Mouse (Mus musculus): ENCODE measurements around the gene Itga4. TPM values are rescaled to one million over a fixed set of nuclear protein-coding genes. Genes with fewer than 3 reads are reported as not detected.
A peak's percentile ranks its signal among the peaks of the same experiment; 100 is the strongest.

Itga4 gene
- polyA plus RNA-seq (2012; rRNA removed) (18.2 and 18.6 TPM in 2 replicates), polyA plus RNA-seq (2014; fragmentation: Nextera tagmentation; extraction: Ambion mirVana) (27.0 and 27.6 TPM in 2 replicates)

DNA sequence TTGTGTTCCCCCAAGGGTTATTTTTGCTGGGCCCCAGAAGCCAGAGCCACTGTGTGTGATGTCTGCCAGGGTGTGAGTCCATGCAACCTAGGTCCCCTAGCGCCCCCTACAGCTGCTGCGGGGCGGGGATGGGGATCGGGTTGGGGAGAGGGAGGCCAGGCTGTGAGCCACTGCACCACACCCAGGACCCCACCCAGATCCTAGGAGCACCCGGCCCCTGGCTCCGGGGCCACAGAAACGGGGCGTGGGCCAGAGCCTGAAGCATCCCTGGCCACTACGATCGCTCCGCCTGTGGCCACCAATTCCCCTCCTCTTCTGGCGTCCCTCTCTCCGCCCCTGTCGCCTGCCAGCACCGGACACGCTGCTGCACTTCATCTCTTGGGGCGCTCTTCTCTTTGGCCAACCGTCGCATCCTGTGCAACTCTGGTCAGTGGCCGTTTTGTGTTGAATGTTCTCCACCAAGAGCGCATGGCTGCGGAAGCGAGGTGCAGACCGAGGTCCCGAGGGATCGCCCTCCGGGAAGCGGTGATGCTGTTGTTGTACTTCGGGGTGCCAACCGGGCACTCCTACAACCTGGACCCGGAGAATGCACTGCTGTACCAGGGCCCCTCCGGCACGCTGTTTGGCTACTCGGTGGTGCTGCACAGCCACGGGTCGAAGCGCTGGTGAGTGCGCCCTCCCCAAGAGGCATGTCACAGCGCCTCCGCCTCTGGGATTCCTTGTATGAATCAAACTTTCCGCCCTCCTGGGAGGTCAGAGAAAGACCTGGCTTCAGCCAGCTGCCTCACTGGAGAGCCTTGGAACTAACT is at the start of gene Itga4:
Itga4 (plus strand) TSS at position 235 of the 809 bp plus-strand sequence.
- TF ChIP-seq EP300 (IDR thresholded peaks at IDR 0.05; ENCODE audit: low read depth), result peak; percentile 46
- TF ChIP-seq CTCF (IDR thresholded peaks at IDR 0.05; ENCODE audit: low read depth), result peak; percentile 96
- Histone ChIP-seq H3K27ac (peak within 1 kb of the TSS; percentile 92), H3K9ac (replicated peaks) (peak within 1 kb of the TSS; percentile 100), H3K9me3 (ENCODE audit: control insufficient read depth, low read length) (no peaks in the 10 kb centered on the region), H3K4me3 (ENCODE audit: insufficient read depth in 1 of 2, low read depth in 2 of 2, low read length in 2 of 2) (peak within 1 kb of the TSS; percentile 96), H3K36me3 (replicated peaks; ENCODE audit: control insufficient read depth, insufficient read depth, low read depth) (peaks cover 2% of the 10 kb centered on the region), H3K27me3 (ENCODE audit: control insufficient read depth, insufficient read depth, low read length) (no peaks in the 10 kb centered on the region; the same call in 1 of the 2 replicates), H3K4me1 (replicated peaks; ENCODE audit: control insufficient read depth in 2 of 2, insufficient read depth in 2 of 2, low read length in 1 of 2) (peaks cover 36 to 40% of the 10 kb centered on the region in 2 experiments), H3K4me2 (ENCODE audit: low read depth) (peak within 1 kb of the TSS; percentile 89)
- under 1% methylated on average over 41 of the region's 41 CpGs for WGBS (ENCODE audit: insufficient replicate concordance)
- peak; percentile 83 for ATAC-seq (ENCODE audit: insufficient read depth)
- DNase-seq (ENCODE audit: low read depth in 3 of 3, low spot score in 3 of 3), result peak; percentile 89 to 92 (median 90)

GRCm38 (mm10) chr2:79206191-79206755 is 49.0 kb upstream of the Itga4 start:
- Histone ChIP-seq H3K4me3 (ENCODE audit: insufficient read depth in 1 of 2, low read depth in 2 of 2, low read length in 2 of 2) (no peak overlapping the region), H3K4me1 (replicated peaks; ENCODE audit: control insufficient read depth in 2 of 2, insufficient read depth in 2 of 2, low read length in 1 of 2) (peaks cover 0 to 3% of the 10 kb centered on the region in 2 experiments; a peak in 2 of 4 replicates), H3K9me3 (ENCODE audit: control insufficient read depth, low read length) (no peaks in the 10 kb centered on the region), H3K9ac (replicated peaks) (no peak overlapping the region), H3K27me3 (ENCODE audit: control insufficient read depth, insufficient read depth, low read length) (no peaks in the 10 kb centered on the region), H3K27ac (no peak overlapping the region), H3K4me2 (ENCODE audit: low read depth) (no peak overlapping the region), H3K36me3 (replicated peaks; ENCODE audit: control insufficient read depth, insufficient read depth, low read depth) (no peaks in the 10 kb centered on the region)
- no peak for DNase-seq (ENCODE audit: low read depth in 3 of 3, low spot score in 3 of 3)
- TF ChIP-seq EP300 (IDR thresholded peaks at IDR 0.05; ENCODE audit: low read depth) (no peak), CTCF (IDR thresholded peaks at IDR 0.05; ENCODE audit: low read depth) (no peak)
- WGBS (ENCODE audit: insufficient replicate concordance), result 50% methylated on average over 4 of the region's 4 CpGs
- no peak for ATAC-seq (ENCODE audit: insufficient read depth)

DNA sequence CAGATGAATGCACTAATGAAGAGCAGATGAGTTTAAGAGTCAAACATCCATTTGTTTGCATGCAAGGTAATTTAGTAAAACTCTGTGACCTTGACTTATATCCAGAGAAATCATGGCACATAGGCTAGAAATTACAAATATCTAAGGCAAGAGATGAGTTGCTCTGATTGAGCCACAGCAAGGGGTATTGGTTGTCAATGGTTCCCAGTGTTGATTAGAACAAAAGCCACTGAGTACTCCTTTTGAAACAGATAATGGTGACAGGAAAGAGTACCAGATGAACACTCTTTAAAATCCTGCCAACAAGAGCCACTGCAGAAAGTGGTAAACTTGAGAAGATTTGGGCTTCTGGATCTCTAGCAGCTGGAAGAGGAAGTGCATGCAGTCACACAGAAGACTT is 40.2 kb upstream of the Itga4 start:
- no peak overlapping the region for H3K27ac ChIP-seq
- no peaks in the 10 kb centered on the region for H3K9me3 ChIP-seq (ENCODE audit: control insufficient read depth, low read length)
- ATAC-seq (ENCODE audit: insufficient read depth) (no peak), DNase-seq (ENCODE audit: low read depth in 3 of 3, low spot score in 3 of 3) (no peak)
- no peak overlapping the region for H3K4me2 ChIP-seq (ENCODE audit: low read depth)
- no peak for TF ChIP-seq EP300 (IDR thresholded peaks at IDR 0.05; ENCODE audit: low read depth)
- no peak for TF ChIP-seq CTCF (IDR thresholded peaks at IDR 0.05; ENCODE audit: low read depth)
- H3K4me3 ChIP-seq (ENCODE audit: insufficient read depth in 1 of 2, low read depth in 2 of 2, low read length in 2 of 2), result no peak overlapping the region
- no peaks in the 10 kb centered on the region for H3K27me3 ChIP-seq (ENCODE audit: control insufficient read depth, insufficient read depth, low read length)
- no peaks in the 10 kb centered on the region for H3K4me1 ChIP-seq (replicated peaks; ENCODE audit: control insufficient read depth in 2 of 2, insufficient read depth in 2 of 2, low read length in 1 of 2)
- H3K9ac ChIP-seq (replicated peaks), result no peak overlapping the region
- no peaks in the 10 kb centered on the region for H3K36me3 ChIP-seq (replicated peaks; ENCODE audit: control insufficient read depth, insufficient read depth, low read depth)

DNA sequence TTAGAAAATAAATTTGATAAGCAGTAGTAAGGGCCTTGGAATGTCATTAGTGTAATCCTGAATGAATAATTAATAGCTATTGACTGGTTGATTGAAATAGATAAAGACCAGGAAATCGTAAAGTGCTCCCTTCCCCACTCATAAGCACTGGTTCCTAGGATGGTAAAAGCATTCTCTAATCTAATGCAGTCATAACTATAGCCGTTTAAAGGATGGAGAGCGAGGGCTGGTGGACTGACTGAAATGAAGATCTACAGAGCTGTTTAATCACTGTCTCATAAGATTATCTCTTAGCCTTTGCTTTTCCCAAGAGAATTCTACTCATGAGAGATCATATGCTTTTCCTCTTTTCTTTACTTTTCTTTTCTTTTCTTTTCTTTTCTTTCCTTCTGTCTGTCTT is 39.7 kb upstream of the Itga4 start:
- H3K27me3 ChIP-seq (ENCODE audit: control insufficient read depth, insufficient read depth, low read length), result no peaks in the 10 kb centered on the region
- H3K9me3 ChIP-seq (ENCODE audit: control insufficient read depth, low read length), result no peaks in the 10 kb centered on the region
- H3K4me2 ChIP-seq (ENCODE audit: low read depth), result no peak overlapping the region
- H3K27ac ChIP-seq, result no peak overlapping the region
- H3K4me3 ChIP-seq (ENCODE audit: insufficient read depth in 1 of 2, low read depth in 2 of 2, low read length in 2 of 2), result no peak overlapping the region
- H3K4me1 ChIP-seq (replicated peaks; ENCODE audit: control insufficient read depth in 2 of 2, insufficient read depth in 2 of 2, low read length in 1 of 2), result no peaks in the 10 kb centered on the region
- DNase-seq (ENCODE audit: low read depth in 3 of 3, low spot score in 3 of 3), result no peak
- ATAC-seq (ENCODE audit: insufficient read depth), result no peak
- TF ChIP-seq CTCF (IDR thresholded peaks at IDR 0.05; ENCODE audit: low read depth) (no peak), EP300 (IDR thresholded peaks at IDR 0.05; ENCODE audit: low read depth) (no peak)
- 55% methylated on average over 3 of the region's 3 CpGs for WGBS (ENCODE audit: insufficient replicate concordance)
- no peak overlapping the region for H3K9ac ChIP-seq (replicated peaks)
- no peaks in the 10 kb centered on the region for H3K36me3 ChIP-seq (replicated peaks; ENCODE audit: control insufficient read depth, insufficient read depth, low read depth)

- Histone ChIP-seq H3K9me3 (ENCODE audit: control insufficient read depth, low read length) (no peaks in the 10 kb centered on the region), H3K4me2 (ENCODE audit: low read depth) (no peak overlapping the region), H3K27me3 (ENCODE audit: control insufficient read depth, insufficient read depth, low read length) (no peaks in the 10 kb centered on the region), H3K4me3 (ENCODE audit: insufficient read depth in 1 of 2, low read depth in 2 of 2, low read length in 2 of 2) (no peak overlapping the region), H3K9ac (replicated peaks) (no peak overlapping the region), H3K36me3 (replicated peaks; ENCODE audit: control insufficient read depth, insufficient read depth, low read depth) (no peaks in the 10 kb centered on the region), H3K4me1 (replicated peaks; ENCODE audit: control insufficient read depth in 2 of 2, insufficient read depth in 2 of 2, low read length in 1 of 2) (no peaks in the 10 kb centered on the region), H3K27ac (no peak overlapping the region)
- DNase-seq (ENCODE audit: low read depth in 3 of 3, low spot score in 3 of 3) (no peak), ATAC-seq (ENCODE audit: insufficient read depth) (no peak)
- 59% methylated on average over 3 of the region's 3 CpGs for WGBS (ENCODE audit: insufficient replicate concordance)
- no peak for TF ChIP-seq CTCF (IDR thresholded peaks at IDR 0.05; ENCODE audit: low read depth)
- TF ChIP-seq EP300 (IDR thresholded peaks at IDR 0.05; ENCODE audit: low read depth), result no peak
These were observed 30.4 kb upstream of the Itga4 start for GRCm38 (mm10) chr2:79224714-79225426.

Measured in liver, embryonic 14.5 days (tissue).